Mouse (Mus musculus) lung, embryonic 16.5 days (tissue): ENCODE data around the gene Fbxw27. TPM values are rescaled to one million over a fixed set of nuclear protein-coding genes. Genes with fewer than 3 reads are reported as not detected.
"Not testable (repeated sequence)": the region's sequence is repeated elsewhere in the genome, so short reads cannot be mapped to it uniquely, and the experiment has no call there.

ENCODE experiments used
- ATAC-seq: fragments of 200-750 bp; cut with Nextera tagmentation; 2 replicates; pipeline ENCODE4 v1.8.0; 2017; ENCODE audit warnings: low read depth, mild to moderate bottlenecking, moderate library complexity
- H3K27ac ChIP-seq: fragments of 300-500 bp; sonication (generic); 2 replicates; pipeline ENCODE4 v1.5.1; 2014; ENCODE audit warnings: mild to moderate bottlenecking, control low read depth, low read length
- H3K27me3 ChIP-seq: fragments of 300-500 bp; sonication (generic); 2 replicates; pipeline ENCODE4 v1.6.1; 2014; ENCODE audit warnings: low read depth, low read length, mixed read lengths; ENCODE audit not compliant: control insufficient read depth, insufficient read depth
- H3K36me3 ChIP-seq: fragments of 300-500 bp; sonication (generic); 2 replicates; pipeline ENCODE4 v1.6.1; 2014; ENCODE audit warnings: low read length; ENCODE audit not compliant: control insufficient read depth, insufficient read depth
- H3K4me1 ChIP-seq: fragments of 300-500 bp; sonication (generic); replicated peaks from 2 replicates; pipeline ENCODE4 v1.6.1; 2014; ENCODE audit warnings: low read length, mixed read lengths; ENCODE audit not compliant: control insufficient read depth, insufficient read depth
- H3K4me2 ChIP-seq: fragments of 300-500 bp; sonication (generic); 2 replicates; pipeline ENCODE4 v1.6.1; 2014; ENCODE audit warnings: low read depth, low read length, control low read depth
- H3K4me3 ChIP-seq: fragments of 300-500 bp; sonication (generic); 2 replicates; pipeline ENCODE4 v1.5.1; 2014; ENCODE audit warnings: mild to moderate bottlenecking, low read length, control low read depth
- H3K9ac ChIP-seq: fragments of 300-500 bp; sonication (generic); 2 replicates; pipeline ENCODE4 v1.6.1; 2014; ENCODE audit warnings: low read length, control low read depth
- H3K9me3 ChIP-seq: fragments of 300-500 bp; sonication (generic); 2 replicates; pipeline ENCODE4 v1.6.1; 2016; ENCODE audit warnings: low read length; ENCODE audit not compliant: control insufficient read depth
- WGBS: fragments of 180-500 bp; shearing (Covaris S2); extraction: QIAGEN DNeasy Blood & Tissue Kit; methylation state at CpG from one replicate; pipeline ENCODE4 v1.1.7; 2014; 5-methylcytosine and 5-hydroxymethylcytosine counted together
- polyA plus RNA-seq: library from polyadenylated mRNA; unstranded; fragments of >200 nt; fragmentation: Nextera tagmentation; extraction: Ambion mirVana; gene quantifications from 2 replicates; pipeline ENCODE4 v1.2.1, GENCODE M21; 2015

Gene Fbxw27
- polyA plus RNA-seq: not detected in 2 replicates

DNA sequence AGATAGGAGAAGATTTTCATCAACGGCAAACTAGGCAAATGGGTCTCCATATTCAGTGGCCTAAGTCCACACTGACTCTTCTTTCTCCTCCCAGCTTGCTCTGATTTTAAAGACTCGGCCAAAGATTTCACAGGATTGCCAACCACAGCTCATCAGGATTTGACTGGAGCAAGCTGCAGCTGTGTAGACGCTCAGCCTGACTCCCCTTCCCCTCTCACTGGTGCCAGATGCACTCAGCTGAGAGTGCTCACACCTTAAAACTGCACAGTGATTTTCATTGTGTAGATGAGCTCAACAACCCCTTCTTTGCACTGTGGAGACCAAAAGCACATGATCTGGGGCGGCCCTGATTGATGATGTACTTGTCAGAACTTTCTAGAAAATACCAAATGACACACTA lies at the start of gene Fbxw27:
Fbxw27 (minus strand) TSS at position 101 of the 400 bp plus-strand sequence.
- not testable (repeated sequence) for H3K36me3 ChIP-seq, H3K27me3 ChIP-seq, H3K27ac ChIP-seq, H3K4me2 ChIP-seq, H3K9me3 ChIP-seq, H3K9ac ChIP-seq, H3K4me3 ChIP-seq, ATAC-seq, H3K4me1 ChIP-seq
- 79% methylated on average over 4 of the region's 4 CpGs for WGBS

DNA sequence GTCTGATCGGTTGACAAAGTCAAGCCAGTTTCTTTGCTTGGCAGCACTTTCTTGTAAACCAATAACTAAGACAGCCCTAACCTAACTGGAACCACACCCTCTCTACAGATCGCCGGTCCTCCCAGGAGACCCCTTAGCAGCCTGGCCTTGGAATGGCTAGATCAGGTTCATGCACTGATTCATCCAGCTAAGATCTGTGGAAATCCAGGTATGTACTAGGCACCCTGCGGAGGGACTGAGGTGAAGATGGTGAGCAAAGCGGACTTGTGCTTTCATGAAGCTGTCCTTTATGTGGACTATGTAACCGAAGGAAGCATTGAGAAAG lies 42.6 kb upstream of the Fbxw27 start:
- ATAC-seq: peak; percentile 51; the same call in 1 of the 2 replicates
- Histone ChIP-seq H3K4me1 (peaks cover 5% of the 10 kb centered on the region), H3K9ac (peak overlapping the region; percentile 79), H3K9me3 (no peaks in the 10 kb centered on the region), H3K4me3 (peak overlapping the region; percentile 81), H3K36me3 (peaks cover 3% of the 10 kb centered on the region; the same call in 1 of the 2 replicates), H3K27me3 (no peaks in the 10 kb centered on the region), H3K4me2 (peak overlapping the region; percentile 99), H3K27ac (no peak overlapping the region)
- WGBS: 6% methylated on average over 6 of the region's 6 CpGs

DNA sequence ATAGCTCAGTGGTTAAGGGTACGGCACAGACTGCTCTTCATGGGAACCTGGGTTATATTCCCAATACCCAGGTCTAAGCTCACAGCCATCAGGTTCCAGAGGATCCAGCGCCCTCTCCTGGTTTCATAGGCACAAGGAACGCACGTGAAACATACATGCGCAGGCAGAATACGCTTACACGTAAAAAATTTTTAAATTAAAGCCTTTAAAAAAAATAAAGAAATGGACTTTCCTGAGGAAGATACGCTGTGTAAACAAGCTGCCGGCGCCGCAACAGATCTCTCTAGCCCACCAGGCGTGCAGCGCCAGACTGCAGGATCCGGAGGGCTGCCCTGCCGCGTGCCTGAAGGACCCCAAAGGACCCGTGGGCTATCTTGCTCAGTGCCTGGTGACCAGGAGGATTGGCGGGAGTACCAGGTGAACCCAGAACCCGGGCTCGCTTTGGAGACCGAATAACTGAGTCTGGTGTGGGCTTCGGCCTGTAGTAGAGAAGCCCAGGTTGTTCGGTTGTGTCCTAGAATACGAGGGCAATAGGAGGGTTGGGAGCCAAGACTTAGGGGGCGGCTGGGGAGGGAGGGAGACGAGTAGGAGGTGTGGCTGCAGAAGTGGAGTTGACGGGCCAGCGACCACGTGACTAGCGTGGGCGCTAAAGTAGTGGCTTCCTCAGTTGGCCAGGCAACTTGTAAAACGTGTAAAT lies 42.1 kb upstream of the Fbxw27 start, which contains the start of gene Nme6:
Nme6 (plus strand) TSS at position 359 of the 697 bp plus-strand sequence.
- H3K27me3 ChIP-seq: no peaks in the 10 kb centered on the region
- peaks cover 3% of the 10 kb centered on the region; the same call in 1 of the 2 replicates for H3K36me3 ChIP-seq
- peaks cover 5% of the 10 kb centered on the region for H3K4me1 ChIP-seq
- ATAC-seq: peak; percentile 99
- H3K9ac ChIP-seq: peak within 1 kb of the TSS; percentile 79
- H3K4me3 ChIP-seq: peak within 1 kb of the TSS; percentile 81
- WGBS: under 1% methylated on average over 32 of the region's 32 CpGs
- peak within 1 kb of the TSS; percentile 77 for H3K27ac ChIP-seq
- peak within 1 kb of the TSS; percentile 99 for H3K4me2 ChIP-seq
- no peaks in the 10 kb centered on the region for H3K9me3 ChIP-seq

DNA sequence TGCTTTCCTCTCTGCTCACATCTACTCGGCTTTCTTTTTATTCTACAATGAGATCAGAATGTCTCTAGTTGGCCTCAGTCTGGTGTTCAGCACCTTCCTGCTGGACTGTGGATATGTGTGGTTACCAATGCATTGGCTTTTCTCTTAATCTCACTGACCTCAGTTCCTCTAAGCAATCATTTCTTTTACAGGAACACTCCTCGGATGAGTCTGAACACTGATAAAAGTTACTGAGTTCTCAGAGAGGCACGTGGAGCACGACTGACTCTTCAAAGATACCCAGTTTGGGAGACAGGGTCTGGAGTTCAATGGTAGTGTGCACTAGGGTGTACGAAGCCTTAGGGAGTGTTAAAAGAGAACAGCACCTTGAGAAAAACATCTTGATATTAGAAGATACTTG lies 35.7 kb upstream of the Fbxw27 start:
- no peaks in the 10 kb centered on the region for H3K4me1 ChIP-seq
- no peak overlapping the region for H3K4me2 ChIP-seq
- H3K36me3 ChIP-seq: no peaks in the 10 kb centered on the region
- no peak overlapping the region for H3K4me3 ChIP-seq
- no peaks in the 10 kb centered on the region for H3K27me3 ChIP-seq
- no peaks in the 10 kb centered on the region for H3K9me3 ChIP-seq
- ATAC-seq: no peak
- no peak overlapping the region for H3K9ac ChIP-seq
- WGBS: 67% methylated on average over 5 of the region's 5 CpGs
- H3K27ac ChIP-seq: no peak overlapping the region

DNA sequence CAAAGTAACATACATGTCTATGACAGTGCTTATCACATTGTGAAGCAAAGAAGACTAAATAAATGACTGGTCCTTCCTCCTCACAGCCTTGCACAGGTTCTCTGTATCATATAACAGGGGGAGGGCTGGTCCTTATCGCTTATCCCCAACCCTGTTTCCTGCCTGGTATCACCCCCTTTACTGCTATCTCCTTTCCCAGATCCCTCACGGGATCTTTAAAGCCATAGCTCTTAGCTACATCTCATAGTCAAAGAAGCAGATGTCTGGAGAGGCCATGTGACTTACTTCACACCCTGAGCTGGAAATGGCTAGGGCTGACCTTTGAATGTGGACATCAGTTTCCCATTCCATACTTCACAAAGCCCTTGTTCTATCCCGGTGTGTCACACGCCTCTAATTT lies 35.3 kb upstream of the Fbxw27 start:
- Histone ChIP-seq H3K4me2 (no peak overlapping the region), H3K9ac (no peak overlapping the region), H3K9me3 (no peaks in the 10 kb centered on the region), H3K36me3 (no peaks in the 10 kb centered on the region), H3K4me3 (no peak overlapping the region), H3K27ac (no peak overlapping the region), H3K4me1 (no peaks in the 10 kb centered on the region), H3K27me3 (no peaks in the 10 kb centered on the region)
- WGBS: 56% methylated on average over 4 of the region's 4 CpGs
- ATAC-seq: no peak

DNA sequence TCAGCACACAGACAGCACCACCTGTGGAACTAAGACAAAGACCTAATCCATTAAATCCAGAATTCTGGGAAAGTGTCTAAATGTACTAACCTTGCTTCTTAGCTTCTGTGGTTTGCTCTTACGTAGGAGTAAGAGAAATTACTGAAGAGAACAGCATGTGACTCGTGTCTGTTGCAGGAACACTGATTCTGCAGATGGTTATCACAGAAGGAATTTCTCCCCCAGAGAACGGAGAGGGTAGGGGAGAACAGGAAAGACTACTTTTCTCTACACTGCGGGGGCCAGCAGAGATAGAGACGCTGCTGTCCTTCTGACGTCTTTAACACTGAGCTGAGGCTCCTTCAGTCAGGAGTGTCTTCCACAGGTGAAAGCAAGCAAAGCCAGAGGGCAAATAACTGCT lies 25.9 kb upstream of the Fbxw27 start:
- H3K36me3 ChIP-seq: no peaks in the 10 kb centered on the region
- H3K4me3 ChIP-seq: no peak overlapping the region
- 33% methylated on average over 6 of the region's 6 CpGs for WGBS

DNA sequence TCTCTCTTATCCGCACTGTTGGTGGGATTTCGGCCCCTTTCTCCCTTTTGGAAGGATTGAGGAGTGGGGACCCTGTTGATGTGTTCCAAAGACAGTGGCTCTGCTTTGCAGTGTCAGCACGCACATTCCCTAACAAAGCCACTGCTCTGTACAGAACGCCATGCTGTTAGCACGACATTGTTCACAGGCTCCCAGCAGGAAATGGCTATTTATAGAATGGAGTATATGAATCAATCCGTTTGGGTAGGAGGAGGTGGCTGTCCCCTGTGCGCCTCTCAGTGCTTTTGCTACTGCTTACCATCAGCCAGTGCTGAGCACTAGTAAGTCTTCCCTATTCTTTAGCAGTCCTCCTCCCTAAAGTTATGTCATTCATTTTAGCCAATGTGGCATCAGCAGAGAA lies 23.0 kb upstream of the Fbxw27 start:
- H3K27ac ChIP-seq: no peak overlapping the region
- no peak overlapping the region for H3K9ac ChIP-seq
- H3K4me2 ChIP-seq: no peak overlapping the region
- peak; percentile 47 for ATAC-seq
- no peak overlapping the region for H3K4me3 ChIP-seq
- H3K4me1 ChIP-seq: no peaks in the 10 kb centered on the region
- H3K27me3 ChIP-seq: no peaks in the 10 kb centered on the region
- H3K9me3 ChIP-seq: no peaks in the 10 kb centered on the region
- H3K36me3 ChIP-seq: no peaks in the 10 kb centered on the region
- WGBS: 50% methylated on average over 7 of the region's 7 CpGs

More for the DNA sequence above, 25.9 kb upstream of the Fbxw27 start:
- no peak overlapping the region for H3K9ac ChIP-seq
- ATAC-seq: no peak
- H3K4me1 ChIP-seq: no peaks in the 10 kb centered on the region
- no peaks in the 10 kb centered on the region for H3K27me3 ChIP-seq
- H3K9me3 ChIP-seq: no peaks in the 10 kb centered on the region
- H3K4me2 ChIP-seq: no peak overlapping the region
- H3K27ac ChIP-seq: no peak overlapping the region

DNA sequence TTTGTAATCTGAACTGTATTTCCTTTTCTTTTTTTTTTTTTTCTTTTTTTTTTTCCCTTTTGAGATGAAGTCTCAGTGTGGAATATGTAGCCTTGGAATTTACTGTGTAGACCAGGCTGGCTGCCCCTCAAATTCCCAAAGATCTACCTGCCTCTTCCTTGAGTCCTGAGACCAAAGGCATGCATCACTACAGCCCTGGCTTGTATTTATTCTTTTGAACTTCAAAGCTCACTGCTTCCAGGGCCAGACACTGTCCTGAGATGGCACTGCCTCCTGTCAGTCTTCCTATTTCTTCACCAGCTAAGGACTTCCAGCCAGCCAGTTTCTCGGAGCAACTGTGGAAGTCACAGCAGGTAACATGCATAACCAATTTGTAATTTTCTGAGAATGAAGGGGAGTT lies 21.5 kb upstream of the Fbxw27 start, which contains the start of gene Spink8:
Spink8 (plus strand) TSS at position 301 of the 400 bp plus-strand sequence.
- no peaks in the 10 kb centered on the region for H3K27me3 ChIP-seq
- no peak within 1 kb of the TSS for H3K4me2 ChIP-seq
- ATAC-seq: no peak
- H3K4me1 ChIP-seq: no peaks in the 10 kb centered on the region
- H3K36me3 ChIP-seq: no peaks in the 10 kb centered on the region
- H3K4me3 ChIP-seq: no peak within 1 kb of the TSS
- H3K9ac ChIP-seq: no peak within 1 kb of the TSS
- 73% methylated on average over 1 of the region's 1 CpGs for WGBS
- no peaks in the 10 kb centered on the region for H3K9me3 ChIP-seq
- H3K27ac ChIP-seq: no peak within 1 kb of the TSS

DNA sequence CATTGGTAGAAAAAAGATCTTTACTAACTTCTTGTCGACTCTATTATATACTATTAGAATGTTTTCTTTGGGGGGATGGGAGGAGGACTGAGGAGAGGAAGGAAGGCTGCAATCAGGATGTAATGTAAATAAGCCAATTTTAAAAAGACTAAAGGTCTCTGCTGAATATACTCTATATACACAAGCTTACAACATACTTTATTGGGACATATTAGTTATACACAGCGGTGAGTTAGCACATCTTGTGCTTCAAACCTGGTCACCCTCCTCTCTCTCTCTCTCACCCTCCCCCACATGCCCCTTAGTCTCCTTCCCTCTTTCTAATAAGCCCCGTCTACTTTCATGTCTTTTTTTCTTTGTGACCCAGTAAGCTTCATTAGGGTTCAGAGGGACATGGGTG lies 17.4 kb upstream of the Fbxw27 start:
- WGBS: 22% methylated on average over 3 of the region's 3 CpGs
- Histone ChIP-seq H3K36me3 (no peaks in the 10 kb centered on the region), H3K9me3 (no peaks in the 10 kb centered on the region), H3K4me3 (no peak overlapping the region), H3K4me2 (no peak overlapping the region), H3K4me1 (no peaks in the 10 kb centered on the region), H3K27me3 (no peaks in the 10 kb centered on the region), H3K9ac (no peak overlapping the region), H3K27ac (no peak overlapping the region)
- no peak for ATAC-seq
